Mouse (Mus musculus) heart, postnatal 0 days (tissue): ENCODE data around the gene Uts2b.

Source experiments
- CTCF ChIP-seq: IDR thresholded peaks from 2 replicates; pipeline ENCODE4 v1.5.1; 2016; ENCODE audit warnings: antibody characterized with exemption, control low read depth, low read depth
- EP300 ChIP-seq: IDR thresholded peaks from 2 replicates; pipeline ENCODE4 v1.6.1; 2016; ENCODE audit warnings: antibody characterized with exemption, low read depth

GRCm38 (mm10) chr16:27396951-27397350, 26.9 kb upstream of the Uts2b start:
- no peak for TF ChIP-seq CTCF
- no peak for TF ChIP-seq EP300
